Mouse (Mus musculus) erythroblast, embryonic 14.5 days (primary cell): ENCODE measurements around the gene Odc1.

Experiments
- GATA1 ChIP-seq: IDR thresholded peaks from 2 replicates; pipeline ENCODE4 v1.6.1; 2012; ENCODE audit warnings: low read length, inconsistent platforms, mixed read lengths
- TAL1 ChIP-seq: IDR thresholded peaks from 3 replicates; pipeline ENCODE4 v1.6.1; 2012; ENCODE audit warnings: low read length, inconsistent platforms, mixed read lengths

- no peak for TF ChIP-seq TAL1
- TF ChIP-seq GATA1, result no peak
These were observed 13.8 kb upstream of the Odc1 start for GRCm38 (mm10) chr12:17530825-17531224.
